Mouse (Mus musculus) embryonic stem cell, embryonic (primary cell): ENCODE results near the gene Capzb.

ENCODE experiments used
- CTCF ChIA-PET, 4 experiments: fragments of 300-600 bp in 2 of 4; fragments of 350-600 bp in 2 of 4; sonication (Branson Sonifier 250); formaldehyde crosslinking; loops; one replicate each; lab custom pipeline; 2022; ENCODE audit warnings: inconsistent platforms in 2 of 4; lab: Charles Lee
- POLR2A ChIA-PET, 4 experiments: fragments of 300-600 bp in 2 of 4; fragments of 350-600 bp in 2 of 4; sonication (Branson Sonifier 250); formaldehyde crosslinking; loops; one replicate each; lab custom pipeline; 2022; ENCODE audit warnings: antibody characterized with exemption in 4 of 4, inconsistent platforms in 1 of 4; lab: Charles Lee

The Capzb gene

DNA sequence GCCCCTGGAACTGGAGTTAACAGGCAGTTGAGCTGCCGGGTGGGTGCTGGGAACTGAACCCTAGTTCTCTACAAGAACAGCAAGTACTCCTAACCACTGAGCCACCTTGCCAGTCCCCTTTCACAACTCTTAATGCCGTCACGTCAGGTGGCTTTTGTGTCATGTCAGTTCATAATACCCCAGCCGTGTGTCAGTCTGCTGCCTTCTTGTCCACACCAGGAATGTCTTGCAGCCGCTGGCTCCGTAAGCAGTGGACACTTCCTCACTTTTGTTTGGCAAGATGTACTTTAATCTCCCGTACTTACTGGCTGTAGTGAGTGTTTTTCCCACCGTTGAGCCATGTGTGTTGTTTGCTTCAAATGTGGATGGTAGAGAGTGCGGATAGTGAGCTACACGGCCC lies 20.4 kb downstream of the Capzb start:
- ChIA-PET POLR2A (interaction anchor here in 3 of 4 experiments (0.8 to 5.3 kb wide), 6 partner anchors 10 to 19 kb away, joined by 3 to 25 read pairs (median 4); no protein-coding TSS in a partner anchor), CTCF (interaction anchor here in 2 of 4 experiments (2.3 to 2.8 kb wide), 2 partner anchors 8 kb away, joined by 13 to 26 read pairs; no protein-coding TSS in a partner anchor)

DNA sequence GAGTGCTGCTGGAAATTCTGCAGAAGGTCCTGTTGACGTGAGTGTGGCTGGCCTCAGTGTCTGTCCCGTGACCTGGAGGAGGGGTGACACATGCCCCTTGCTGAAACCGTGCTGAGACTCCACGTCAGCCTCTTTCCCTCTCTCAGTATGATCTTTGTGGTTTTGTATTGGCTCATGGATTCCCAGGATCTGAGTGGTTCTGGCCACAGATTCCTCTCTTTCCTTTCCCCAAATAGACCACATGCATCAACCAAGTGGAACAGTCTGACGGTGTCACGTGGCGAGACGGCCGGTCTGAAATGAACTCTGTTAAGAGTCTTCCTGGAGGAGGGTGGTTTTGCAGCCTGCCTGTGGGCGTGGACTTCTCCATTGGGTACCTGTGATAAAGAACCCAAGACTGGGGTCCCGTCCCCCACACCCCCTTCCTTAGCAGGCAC lies 21.3 kb downstream of the Capzb start:
- CTCF ChIA-PET: interaction anchor here in 2 of 4 experiments (0.7 kb wide), 2 partner anchors 38 to 125 kb away, joined by 3 read pairs; no protein-coding TSS in a partner anchor
- POLR2A ChIA-PET: interaction anchor here in 3 of 4 experiments (0.8 to 5.3 kb wide), 9 partner anchors 9 to 49 kb away, joined by 3 to 25 read pairs (median 4); no protein-coding TSS in a partner anchor

- ChIA-PET CTCF (interaction anchor here in 2 of 4 experiments (0.5 to 2.0 kb wide), 6 partner anchors 16 to 386 kb away, joined by 3 to 6 read pairs (median 3); partner anchors contain the start of gene Gm21969 (in 1 of the 2)), POLR2A (interaction anchor here in 2 of 4 experiments (0.9 to 9.7 kb wide), 10 partner anchors 8 to 22 kb away, joined by 3 to 76 read pairs (median 6); partner anchors contain the start of gene Capzb (in 1 of the 2))
Measured at GRCm38 (mm10) chr4:139216566-139216965, 23.9 kb downstream of the Capzb start.

GRCm38 (mm10) chr4:139218539-139218938 lies 25.8 kb downstream of the Capzb start:
- ChIA-PET CTCF (no interaction called here), POLR2A (interaction anchor here in 3 of 4 experiments (0.9 to 9.7 kb wide), 5 partner anchors 9 to 22 kb away, joined by 3 to 76 read pairs (median 5); partner anchors contain the start of gene Capzb (in 1 of the 3))

GRCm38 (mm10) chr4:139219656-139220055 lies 27.0 kb downstream of the Capzb start:
- ChIA-PET CTCF (interaction anchor here in 3 of 4 experiments (0.7 to 3.7 kb wide), 10 partner anchors 8 to 74 kb away, joined by 3 to 51 read pairs (median 7); no protein-coding TSS in a partner anchor), POLR2A (interaction anchor here in 2 of 4 experiments (0.7 to 9.7 kb wide), 10 partner anchors 8 to 28 kb away, joined by 3 to 76 read pairs (median 5); partner anchors contain the start of gene Capzb (in 1 of the 2))

- CTCF ChIA-PET: interaction anchor here (0.5 to 3.7 kb wide), 116 partner anchors 9 to 757 kb away, joined by 3 to 51 read pairs (median 4); partner anchors contain the start of genes Capzb (in 3 of the 4), Akr7a5 (in 2 of the 4), Pqlc2 (in 2 of the 4) and Htr6 (in 1 of the 4)
Measured at GRCm38 (mm10) chr4:139220978-139221377, 28.3 kb downstream of the Capzb start.

GRCm38 (mm10) chr4:139221837-139222236 lies 29.1 kb downstream of the Capzb start:
- CTCF ChIA-PET: interaction anchor here (0.6 to 3.7 kb wide), 41 partner anchors 8 to 1414 kb away, joined by 3 to 51 read pairs (median 7); partner anchors contain the start of genes Akr7a5 (in 1 of the 4), Capzb (in 1 of the 4) and Pqlc2 (in 1 of the 4)
- POLR2A ChIA-PET: interaction anchor here in 3 of 4 experiments (0.9 to 9.7 kb wide), 11 partner anchors 9 to 91 kb away, joined by 3 to 76 read pairs (median 7); partner anchors contain the start of genes Capzb (in 2 of the 3) and Minos1 (in 1 of the 3)

More at GRCm38 (mm10) chr4:139220978-139221377, 28.3 kb downstream of the Capzb start:
- POLR2A ChIA-PET: interaction anchor here in 2 of 4 experiments (0.6 to 9.7 kb wide), 22 partner anchors 7 to 399 kb away, joined by 3 to 76 read pairs (median 4); partner anchors contain the start of gene Capzb (in 2 of the 2)

DNA sequence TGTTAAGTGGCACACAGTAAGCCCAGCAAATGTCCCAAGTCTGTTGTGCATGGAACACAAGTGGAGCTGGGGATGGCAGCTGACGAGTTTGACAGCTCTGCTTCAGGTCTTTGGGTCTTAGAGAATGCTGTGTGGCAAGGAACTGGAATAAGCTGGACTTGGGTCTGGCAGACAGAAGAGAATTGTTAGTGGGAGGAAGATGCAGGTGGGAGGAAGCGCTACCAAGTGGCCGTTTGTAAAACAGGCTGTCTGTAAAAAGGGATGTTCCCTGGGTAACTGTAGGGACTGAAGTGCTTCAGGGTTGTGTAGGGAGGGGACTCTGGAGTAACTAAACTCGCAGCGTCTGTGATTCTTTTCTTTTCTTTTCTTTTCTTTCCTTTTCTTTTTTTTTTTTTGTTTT lies 32.4 kb downstream of the Capzb start:
- CTCF ChIA-PET: interaction anchor here in 3 of 4 experiments (0.6 to 2.1 kb wide), 11 partner anchors 13 to 602 kb away, joined by 3 to 8 read pairs (median 3); no protein-coding TSS in a partner anchor
- POLR2A ChIA-PET: interaction anchor here (0.6 to 8.1 kb wide), 15 partner anchors 8 to 202 kb away, joined by 3 to 65 read pairs (median 5); partner anchors contain the start of genes Akr7a5 (in 1 of the 4), Capzb (in 1 of the 4) and Pqlc2 (in 1 of the 4)

DNA sequence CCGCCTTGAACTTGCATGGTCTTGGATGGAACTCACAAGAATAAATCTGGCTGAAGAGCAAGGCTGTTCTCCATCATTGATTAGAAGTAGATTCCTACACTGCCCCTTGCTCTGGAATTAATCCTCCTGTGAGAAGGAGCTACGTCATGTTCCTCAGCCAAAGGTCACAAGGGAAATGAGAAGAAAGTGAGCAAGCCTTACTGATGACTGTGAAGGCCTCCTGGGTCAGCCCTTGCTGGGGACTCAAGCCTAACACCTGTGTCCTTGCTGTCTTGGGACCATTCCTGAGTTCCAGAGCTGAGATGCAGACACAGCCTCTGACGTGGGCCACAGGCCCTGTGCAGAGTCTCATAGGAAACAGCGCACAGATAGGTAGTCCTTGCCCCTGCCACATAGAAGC lies 33.2 kb downstream of the Capzb start:
- POLR2A ChIA-PET: interaction anchor here (0.6 to 2.0 kb wide), 12 partner anchors 10 to 203 kb away, joined by 3 to 7 read pairs (median 3); partner anchors contain the start of gene Capzb (in 1 of the 4)
- CTCF ChIA-PET: interaction anchor here in 3 of 4 experiments (0.6 to 2.1 kb wide), 7 partner anchors 13 to 601 kb away, joined by 3 to 8 read pairs (median 4); no protein-coding TSS in a partner anchor

DNA sequence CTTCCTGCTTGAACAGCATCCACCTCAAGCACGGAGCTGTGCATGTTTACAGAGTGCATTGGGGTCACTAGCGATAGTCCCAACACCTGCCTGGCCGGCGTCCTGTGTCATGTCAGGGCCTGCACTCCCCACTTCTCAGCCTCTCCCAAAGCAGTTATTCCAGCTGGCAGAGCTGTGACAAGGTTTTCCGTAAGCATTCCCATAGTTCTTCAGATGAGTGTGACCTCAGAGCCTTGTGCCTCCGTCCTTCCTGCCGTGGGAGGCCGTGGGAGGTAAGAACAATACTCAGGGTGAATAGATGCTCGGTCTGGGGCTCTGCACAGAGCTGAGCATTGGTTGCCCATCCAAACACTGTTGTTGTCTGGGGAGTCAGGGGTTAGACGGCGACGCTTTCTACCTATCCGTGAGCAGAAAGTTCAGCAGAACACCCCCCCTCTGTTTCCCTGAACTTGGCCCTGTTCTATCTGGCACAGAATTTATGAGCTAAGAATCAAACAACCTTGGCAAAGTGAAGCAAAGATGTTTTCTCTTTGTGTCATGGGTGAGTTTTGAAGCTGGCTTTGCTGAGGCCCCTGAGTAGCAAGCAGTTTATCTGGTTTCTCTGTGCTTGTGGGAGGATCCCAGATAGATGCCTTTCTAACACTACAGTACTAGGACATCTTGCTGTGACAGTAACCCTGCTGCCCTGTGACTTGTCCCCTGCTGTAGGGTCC lies 34.0 kb downstream of the Capzb start:
- ChIA-PET CTCF (interaction anchor here in 2 of 4 experiments (0.5 to 2.1 kb wide), 3 partner anchors 15 to 149 kb away, joined by 3 to 7 read pairs (median 3); no protein-coding TSS in a partner anchor), POLR2A (interaction anchor here (0.5 to 2.0 kb wide), 16 partner anchors 8 to 331 kb away, joined by 3 to 8 read pairs (median 3); partner anchors contain the start of genes Capzb (in 2 of the 4), Minos1 (in 1 of the 4) and Nbl1 (in 1 of the 4))

GRCm38 (mm10) chr4:139227923-139228322 lies 35.2 kb downstream of the Capzb start:
- ChIA-PET POLR2A (interaction anchor here in 2 of 4 experiments (1.1 to 2.8 kb wide), 11 partner anchors 8 to 97 kb away, joined by 3 to 10 read pairs (median 5); partner anchors contain the start of genes Capzb (in 1 of the 2) and Minos1 (in 1 of the 2)), CTCF (interaction anchor here (0.6 to 1.8 kb wide), 6 partner anchors 9 to 372 kb away, joined by 3 to 4 read pairs (median 3); no protein-coding TSS in a partner anchor)

DNA sequence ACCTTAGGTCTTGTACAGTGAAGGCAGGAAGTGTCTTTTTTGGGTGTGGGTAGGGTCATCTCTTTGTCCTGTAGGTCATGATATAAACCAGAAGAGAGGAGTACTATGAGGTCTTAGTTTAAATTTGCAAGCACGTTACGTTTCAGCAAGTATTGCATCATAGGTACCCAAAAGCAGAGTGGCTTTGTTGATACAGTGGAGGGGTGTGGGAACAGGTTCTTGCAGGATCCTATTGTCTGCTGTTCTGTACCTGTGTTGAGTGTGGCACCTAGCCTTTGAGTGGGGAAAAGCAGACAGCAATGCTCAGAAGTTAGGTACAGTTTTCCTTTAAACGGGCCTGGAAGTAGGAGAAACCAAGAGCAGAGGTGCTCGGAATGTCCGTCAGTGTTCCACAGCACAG lies 36.6 kb downstream of the Capzb start:
- ChIA-PET POLR2A (interaction anchor here in 3 of 4 experiments (0.6 to 2.8 kb wide), 11 partner anchors 9 to 41 kb away, joined by 3 to 13 read pairs (median 5); partner anchors contain the start of gene Capzb (in 1 of the 3)), CTCF (interaction anchor here in 2 of 4 experiments (0.9 to 3.2 kb wide), 4 partner anchors 8 to 23 kb away, joined by 3 to 16 read pairs (median 4); no protein-coding TSS in a partner anchor)

GRCm38 (mm10) chr4:139230376-139231120 lies 37.8 kb downstream of the Capzb start:
- POLR2A ChIA-PET: interaction anchor here in 3 of 4 experiments (0.7 to 5.0 kb wide), 11 partner anchors 8 to 223 kb away, joined by 3 to 65 read pairs (median 7); no protein-coding TSS in a partner anchor
- CTCF ChIA-PET: interaction anchor here in 2 of 4 experiments (0.9 to 3.2 kb wide), 5 partner anchors 9 to 21 kb away, joined by 3 to 16 read pairs (median 4); no protein-coding TSS in a partner anchor

- CTCF ChIA-PET: interaction anchor here in 2 of 4 experiments (1.1 to 3.2 kb wide), 4 partner anchors 10 to 20 kb away, joined by 3 to 16 read pairs (median 8); no protein-coding TSS in a partner anchor
- POLR2A ChIA-PET: interaction anchor here in 2 of 4 experiments (1.2 to 5.0 kb wide), 9 partner anchors 10 to 223 kb away, joined by 4 to 65 read pairs (median 17); partner anchors contain the start of gene Capzb (in 1 of the 2)
Measured at GRCm38 (mm10) chr4:139231163-139231562, 38.5 kb downstream of the Capzb start.

DNA sequence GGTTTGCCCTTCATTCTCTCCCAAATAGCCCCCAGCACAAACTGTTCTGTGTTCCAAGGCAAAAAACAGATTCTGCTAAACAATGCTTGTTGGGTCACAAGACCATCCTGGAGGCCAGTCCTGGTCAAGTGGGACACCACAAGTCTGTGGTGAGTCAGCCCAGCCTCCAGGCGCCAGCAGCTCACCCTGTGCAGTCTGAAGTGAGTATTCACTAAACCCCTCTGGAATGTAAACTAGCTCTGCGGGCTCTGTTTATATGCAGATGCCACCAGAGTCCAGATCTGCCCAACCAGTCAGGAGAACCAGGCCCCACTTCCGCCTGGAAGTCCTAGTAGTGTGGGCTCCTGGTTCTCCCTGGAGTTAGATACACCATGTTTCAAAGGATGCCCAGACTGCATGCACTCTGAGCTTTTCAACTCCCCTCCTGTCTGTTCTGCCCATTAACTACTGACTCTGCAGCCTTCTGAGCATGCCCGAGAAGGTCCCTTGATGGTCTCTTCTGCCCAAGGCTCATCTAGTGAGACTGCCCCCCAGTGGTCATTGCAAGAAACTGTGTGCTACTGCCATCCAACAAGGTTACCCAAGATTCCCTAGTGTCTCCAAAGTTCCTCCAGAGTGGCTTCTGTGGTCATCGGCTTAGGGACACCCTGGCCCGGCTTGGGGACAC lies 39.9 kb downstream of the Capzb start:
- POLR2A ChIA-PET: interaction anchor here in 3 of 4 experiments (0.7 to 5.0 kb wide), 46 partner anchors 9 to 404 kb away, joined by 3 to 65 read pairs (median 4); partner anchors contain the start of genes Minos1 (in 3 of the 3), Akr7a5 (in 1 of the 3), Capzb (in 1 of the 3) and Pqlc2 (in 1 of the 3)

More for the DNA sequence above, 39.9 kb downstream of the Capzb start:
- CTCF ChIA-PET: interaction anchor here (0.6 to 3.0 kb wide), 45 partner anchors 9 to 379 kb away, joined by 3 to 51 read pairs (median 4); partner anchors contain the start of gene Minos1 (in 1 of the 4)
